Mouse (Mus musculus) cortical plate, adult 2 months (tissue): ENCODE measurements at regions not wholly inside any gene's neighbourhood (a gene's known extent, or its start where the extent isn't known, plus 50 kb on each side); places are given as distances from the start of the nearest gene placed in this dataset.
A peak's percentile ranks its signal among the peaks of the same experiment; 100 is the strongest.

Source experiments
- H3K27ac ChIP-seq: fragments of 200-500 bp; 2 replicates; pipeline ENCODE4 v1.5.1; 2012; ENCODE audit warnings: low read length, control low read depth, inconsistent platforms; ENCODE audit not compliant: insufficient read depth
- H3K4me1 ChIP-seq: fragments of 200-500 bp; 2 replicates; pipeline ENCODE4 v1.6.1; 2011; ENCODE audit warnings: low read length; ENCODE audit not compliant: control insufficient read depth, insufficient read depth
- H3K4me3 ChIP-seq: fragments of 200-500 bp; 2 replicates; pipeline ENCODE4 v1.5.1; 2011; ENCODE audit warnings: mild to moderate bottlenecking, low read length, control low read depth; ENCODE audit not compliant: insufficient read depth
- CTCF ChIP-seq: fragments of 200-500 bp; IDR thresholded peaks from 2 replicates; pipeline ENCODE4 v1.5.1; 2011; ENCODE audit warnings: mild to moderate bottlenecking, control low read depth, low read length; ENCODE audit not compliant: insufficient read depth; ENCODE audit errors: extremely low read depth
- POLR2A ChIP-seq: fragments of 200-500 bp; IDR thresholded peaks from 2 replicates; pipeline ENCODE4 v1.6.1; 2011; ENCODE audit warnings: mild to moderate bottlenecking, low read length, control low read depth; ENCODE audit not compliant: insufficient read depth; ENCODE audit errors: extremely low read depth

- Histone ChIP-seq H3K27ac (0 out of 2 replicates have a peak overlapping the region, but pooled peaks have one; percentile 84), H3K4me3 (no peak overlapping the region), H3K4me1 (peaks cover 5% of the 10 kb centered on the region)
- TF ChIP-seq POLR2A: no peak
- TF ChIP-seq CTCF: no peak
These were observed 648.4 kb downstream of the Cdk5rap2 start for GRCm38 (mm10) chr4:69761841-69762240.

- no peak for TF ChIP-seq CTCF
- H3K4me3 ChIP-seq: no peak overlapping the region
- peaks cover 5% of the 10 kb centered on the region for H3K4me1 ChIP-seq
- H3K27ac ChIP-seq: no peak overlapping the region
These were observed 650.6 kb downstream of the Cdk5rap2 start for GRCm38 (mm10) chr4:69759596-69759995.

- TF ChIP-seq POLR2A: no peak
- TF ChIP-seq CTCF: peak; percentile 57
- Histone ChIP-seq H3K27ac (no peak overlapping the region), H3K4me3 (no peak overlapping the region), H3K4me1 (no peaks in the 10 kb centered on the region; the same call in 1 of the 2 replicates)
These were observed 655.7 kb downstream of the Cdk5rap2 start for GRCm38 (mm10) chr4:69754567-69754966.

- H3K4me1 ChIP-seq: no peaks in the 10 kb centered on the region; the same call in 1 of the 2 replicates
- no peak overlapping the region for H3K4me3 ChIP-seq
- no peak overlapping the region for H3K27ac ChIP-seq
- no peak for TF ChIP-seq CTCF
- TF ChIP-seq POLR2A: no peak
These were observed 657.2 kb downstream of the Cdk5rap2 start for GRCm38 (mm10) chr4:69753086-69753485.

- H3K4me1 ChIP-seq: no peaks in the 10 kb centered on the region
- no peak for TF ChIP-seq POLR2A
- TF ChIP-seq CTCF: no peak
- no peak overlapping the region for H3K27ac ChIP-seq
- H3K4me3 ChIP-seq: no peak overlapping the region
These were observed 670.3 kb downstream of the Cdk5rap2 start for GRCm38 (mm10) chr4:69739833-69740510.
